Mouse (Mus musculus) frontal cortex, postnatal 36 days (tissue): Measurements from ENCODE around the gene Atp2b2.
A peak's percentile ranks its signal among the peaks of the same experiment; 100 is the strongest.

Experiments
- DNase-seq, 2 experiments: peaks; one replicate each; pipeline ENCODE4 v3.0.0; 2022; ENCODE audit warnings: low spot score in 2 of 2

The Atp2b2 gene

DNA sequence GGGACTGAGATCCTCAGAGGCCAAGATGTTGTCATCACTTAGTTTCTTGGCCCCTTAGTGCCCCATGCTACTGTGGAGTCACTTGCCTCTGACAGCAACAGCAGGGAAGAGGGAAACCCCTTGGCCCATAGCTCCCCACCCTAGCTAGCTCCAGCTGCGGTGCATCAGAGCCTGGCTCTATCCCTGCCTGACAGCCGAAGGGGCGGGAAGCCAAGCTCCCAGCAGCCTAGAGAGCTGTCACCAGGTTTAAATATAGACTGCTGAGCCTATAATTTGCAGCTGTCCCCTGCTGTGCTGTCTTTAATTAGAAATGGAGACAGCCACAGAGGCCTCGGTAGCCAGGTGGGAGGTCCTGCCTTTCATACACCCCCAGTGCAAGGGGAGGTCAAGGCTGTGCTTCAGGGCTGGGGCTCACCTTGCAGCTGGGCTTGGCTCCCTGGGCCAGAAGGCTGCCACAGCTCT is 247.1 kb downstream of the Atp2b2 start:
- peak; percentile 51 to 73 for DNase-seq

DNA sequence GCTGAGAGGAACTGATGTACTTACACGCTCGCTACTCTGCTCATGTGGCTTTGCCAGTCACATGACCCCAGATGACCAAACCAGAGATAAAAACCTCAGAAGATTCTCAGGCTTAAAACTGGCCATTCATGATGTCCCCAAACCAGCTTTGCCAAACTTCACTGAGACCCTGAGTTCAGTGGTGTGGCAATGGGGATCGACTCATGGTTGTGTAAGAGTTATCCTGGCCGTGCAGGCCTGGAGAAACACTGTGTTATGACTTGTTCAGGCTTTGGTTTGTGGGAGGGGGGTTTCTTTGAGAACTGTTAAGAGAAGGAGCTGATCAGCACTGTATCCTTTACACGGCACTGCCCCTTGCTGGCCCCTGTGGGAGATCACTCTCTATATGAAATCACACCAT is 250.0 kb downstream of the Atp2b2 start:
- no peak for DNase-seq

DNA sequence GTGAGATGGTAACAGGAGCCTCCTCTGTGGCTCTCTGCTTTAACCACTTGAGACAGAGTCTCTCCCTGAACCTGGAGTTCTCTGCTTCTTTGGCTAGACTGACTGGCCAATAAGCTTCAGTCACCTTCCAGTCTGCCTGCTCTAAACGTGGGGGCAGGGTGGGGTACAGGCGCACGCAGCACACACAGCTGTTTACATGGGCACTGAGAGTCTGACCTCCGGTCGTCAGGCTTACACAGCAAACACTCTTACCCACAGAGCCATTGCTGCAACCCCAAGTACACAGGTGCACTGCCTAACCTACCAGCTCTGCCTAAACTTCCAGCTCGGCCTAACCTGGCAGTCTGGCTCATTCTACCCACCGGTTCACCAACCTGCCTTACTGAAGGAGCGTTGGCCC is 251.4 kb downstream of the Atp2b2 start:
- no peak for DNase-seq

DNA sequence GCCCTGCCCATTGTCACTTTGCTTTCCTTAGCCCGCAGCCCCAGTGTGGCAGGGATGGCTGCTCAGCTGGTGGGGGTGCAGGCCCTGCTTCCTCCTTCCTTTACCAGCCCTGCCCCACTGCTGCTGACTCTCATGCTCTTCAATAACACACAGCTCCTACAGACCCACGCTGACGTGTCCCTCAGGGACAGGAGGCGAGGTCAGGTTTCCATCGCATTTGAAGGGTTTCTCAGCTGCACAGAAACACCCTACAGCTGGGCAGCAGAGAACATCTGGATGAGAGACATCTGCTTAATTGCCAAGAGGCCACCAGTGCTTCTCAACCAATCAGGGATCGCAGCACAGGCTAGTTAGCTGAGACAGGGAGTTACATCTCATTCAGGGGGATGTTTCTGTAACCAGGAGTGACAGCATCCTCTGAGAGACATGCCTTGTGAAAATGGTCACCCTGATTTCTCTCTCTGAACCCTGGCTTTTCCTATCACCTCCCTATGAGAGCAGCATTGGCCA is 254.9 kb downstream of the Atp2b2 start:
- no peak for DNase-seq

- no peak for DNase-seq
Measured at GRCm38 (mm10) chr6:113785658-113786057, 256.8 kb downstream of the Atp2b2 start.

DNA sequence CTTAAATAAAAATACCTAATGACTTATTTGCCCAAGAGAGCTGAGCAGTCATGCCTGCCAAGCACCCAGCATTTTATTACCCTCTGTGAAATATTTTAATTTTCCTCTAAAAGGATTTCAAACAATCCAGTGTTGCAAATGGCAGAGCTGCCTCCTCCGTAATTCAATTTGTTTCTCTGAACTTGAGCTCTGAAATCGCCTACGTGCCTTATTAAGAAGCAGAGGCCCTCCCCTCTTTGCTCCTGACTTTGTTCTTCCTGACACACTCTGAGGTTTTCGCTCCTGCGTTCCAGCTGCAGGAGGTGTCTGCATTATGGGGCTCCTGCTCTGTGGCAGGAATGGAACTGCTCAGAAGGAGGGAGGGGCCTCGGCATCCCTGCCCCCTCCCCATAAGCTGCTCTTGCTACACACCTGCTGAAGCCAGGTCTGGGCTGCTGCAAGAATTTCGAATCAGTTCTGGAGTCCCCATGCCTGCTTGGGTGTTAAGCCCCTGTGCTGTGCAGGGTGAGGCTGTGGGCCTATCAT is 264.1 kb downstream of the Atp2b2 start:
- DNase-seq, result no peak

DNA sequence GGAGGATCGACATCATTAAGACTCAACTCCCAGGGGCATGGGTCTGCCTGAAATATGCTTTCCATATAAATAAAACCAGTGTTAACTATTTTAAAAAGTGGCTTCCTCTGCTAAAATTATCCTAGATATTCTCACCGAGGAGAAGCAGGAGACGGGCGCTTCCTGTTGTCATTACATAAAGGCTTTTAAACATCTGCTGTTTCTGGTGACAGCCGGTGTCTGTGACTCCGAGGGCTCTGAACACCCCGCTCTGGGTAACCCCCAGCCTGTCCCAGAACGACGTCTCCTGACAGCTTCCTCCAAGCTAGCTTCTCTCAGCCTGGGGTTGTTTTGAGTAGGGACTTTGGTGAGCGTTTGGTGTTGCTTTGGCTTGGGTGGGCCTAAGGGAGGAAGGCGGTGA is 273.6 kb downstream of the Atp2b2 start:
- DNase-seq, result peak; percentile 30 to 68

GRCm38 (mm10) chr6:113761644-113762043 is 280.8 kb downstream of the Atp2b2 start:
- peak in 1 of 2 experiments; percentile 73 for DNase-seq

DNA sequence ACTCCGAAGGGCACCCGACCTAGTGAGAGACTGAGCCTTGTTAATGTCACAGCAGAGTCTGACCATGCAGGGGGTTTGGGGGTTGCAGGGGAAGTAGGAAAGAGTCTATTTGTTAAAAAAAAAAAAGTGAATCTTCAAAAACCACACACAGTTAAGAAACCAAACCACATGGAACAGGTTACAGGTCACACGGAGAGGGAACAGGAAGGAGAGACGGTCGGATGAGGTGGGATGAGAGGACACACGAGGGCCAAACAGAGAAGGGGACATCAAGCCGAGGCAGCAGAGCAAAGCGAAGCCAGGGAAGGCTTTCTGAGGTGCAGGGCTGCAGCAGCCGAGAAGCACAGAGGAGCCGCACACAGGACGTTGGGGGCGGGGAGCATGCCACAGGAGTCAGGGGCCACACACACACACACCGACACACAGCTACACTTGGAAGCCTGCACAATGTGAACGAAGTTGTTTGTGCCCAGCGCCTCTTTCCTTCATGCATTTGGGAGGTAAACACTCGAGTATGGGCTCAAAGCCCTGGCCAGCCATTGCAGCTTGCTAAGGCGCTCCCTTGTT is 293.2 kb downstream of the Atp2b2 start:
- DNase-seq, result no peak

- DNase-seq, result peak in 1 of 2 experiments; percentile 41
Measured at GRCm38 (mm10) chr6:113748351-113748750, 294.1 kb downstream of the Atp2b2 start.

DNA sequence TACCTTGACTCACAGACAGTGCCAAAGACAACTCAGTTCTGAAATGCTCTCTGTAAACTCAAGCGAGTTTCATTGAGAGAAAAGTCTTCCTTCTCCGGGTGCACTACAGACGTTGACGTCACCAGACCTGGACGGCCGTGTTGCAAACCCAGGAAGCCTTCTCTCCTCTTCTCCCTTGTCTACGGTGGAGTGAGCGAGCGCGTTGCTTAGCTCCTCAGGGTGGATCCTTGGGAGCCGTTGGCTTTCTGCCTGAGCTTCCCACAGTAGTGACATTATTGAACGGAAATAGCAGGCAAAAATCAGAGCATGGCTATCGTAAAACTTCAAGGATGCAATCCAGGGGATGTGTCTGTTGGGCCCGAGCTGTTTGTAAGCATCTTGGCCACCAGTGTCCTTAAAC is 295.1 kb downstream of the Atp2b2 start:
- DNase-seq, result peak in 1 of 2 experiments; percentile 58

DNA sequence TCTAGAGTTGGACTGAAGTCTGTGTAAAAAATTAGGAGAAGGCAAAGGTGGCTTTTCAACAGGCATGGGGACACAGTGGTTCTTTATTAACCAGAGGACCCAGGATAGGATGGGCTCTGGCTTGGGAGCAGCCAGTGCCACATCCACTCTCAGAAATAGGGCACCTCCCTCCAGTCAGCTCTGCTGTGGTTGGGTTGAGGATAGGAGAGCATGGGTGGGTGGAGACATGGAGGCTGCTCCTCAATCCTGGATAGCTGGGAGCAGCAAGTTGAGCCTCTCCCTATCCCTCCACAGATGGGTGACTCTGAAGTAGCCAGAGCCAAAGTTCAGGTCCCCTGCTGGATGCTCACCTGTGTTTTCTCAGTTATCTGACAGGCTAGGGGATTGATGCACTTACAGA is 297.3 kb downstream of the Atp2b2 start:
- no peak for DNase-seq

- no peak for DNase-seq
Measured at GRCm38 (mm10) chr6:113743111-113743510, 299.3 kb downstream of the Atp2b2 start.

- DNase-seq, result peak in 1 of 2 experiments; percentile 47
Measured at GRCm38 (mm10) chr6:113742321-113742720, 300.1 kb downstream of the Atp2b2 start.

DNA sequence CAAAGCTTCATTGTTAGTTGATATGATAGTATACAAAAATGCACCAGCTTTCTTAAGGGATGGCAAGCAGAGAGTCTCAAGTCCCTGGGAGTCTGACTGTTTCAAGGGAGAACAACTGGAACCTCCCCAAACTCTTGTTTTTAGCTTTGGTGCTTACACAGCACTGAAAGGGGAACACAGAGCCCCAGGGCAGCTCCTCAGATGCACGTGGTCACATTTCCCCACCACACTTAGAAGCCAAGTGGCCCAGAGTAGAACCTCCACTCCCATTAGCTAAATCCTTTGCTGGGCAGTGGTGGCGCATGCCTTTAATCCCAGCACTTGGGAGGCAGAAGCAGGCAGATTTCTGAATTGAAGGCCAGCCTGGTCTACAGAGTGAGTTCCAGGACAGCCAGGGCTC is 301.0 kb downstream of the Atp2b2 start:
- no peak for DNase-seq

GRCm38 (mm10) chr6:113740236-113741217 is 301.9 kb downstream of the Atp2b2 start, which contains the start of gene Sec13:
Sec13 (minus strand) TSS chr6:113740743.
- peak; percentile 90 for DNase-seq

- no peak for DNase-seq
Measured at GRCm38 (mm10) chr6:113737318-113738046, 304.9 kb downstream of the Atp2b2 start.

DNA sequence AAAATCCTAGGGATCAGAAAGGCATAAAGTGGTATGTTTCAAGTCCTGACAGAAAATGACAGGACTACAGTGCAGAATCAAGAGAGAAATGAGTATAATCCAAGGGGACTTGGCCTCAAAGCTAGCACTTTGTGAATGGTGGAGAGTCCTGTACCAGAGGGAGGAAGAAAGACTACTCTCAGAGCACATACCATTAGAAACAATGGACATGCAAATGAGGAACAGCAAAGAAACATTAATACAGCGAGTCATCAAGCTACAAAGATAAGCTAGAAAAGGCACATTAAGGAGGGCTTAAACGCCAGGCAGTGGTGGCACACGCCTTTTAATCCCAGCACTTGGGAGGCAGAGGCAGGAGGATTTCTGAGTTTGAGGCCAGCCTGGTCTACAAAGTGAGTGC is 311.1 kb downstream of the Atp2b2 start:
- DNase-seq, result no peak

GRCm38 (mm10) chr6:113728181-113728580 is 314.2 kb downstream of the Atp2b2 start:
- no peak for DNase-seq

- no peak for DNase-seq
Measured at GRCm38 (mm10) chr6:113721061-113721460, 321.4 kb downstream of the Atp2b2 start.

- no peak for DNase-seq
Measured at GRCm38 (mm10) chr6:113719878-113720277, 322.5 kb downstream of the Atp2b2 start, which contains the start of gene Ghrl. Ghrl (minus strand) TSS chr6:113719880.

DNA sequence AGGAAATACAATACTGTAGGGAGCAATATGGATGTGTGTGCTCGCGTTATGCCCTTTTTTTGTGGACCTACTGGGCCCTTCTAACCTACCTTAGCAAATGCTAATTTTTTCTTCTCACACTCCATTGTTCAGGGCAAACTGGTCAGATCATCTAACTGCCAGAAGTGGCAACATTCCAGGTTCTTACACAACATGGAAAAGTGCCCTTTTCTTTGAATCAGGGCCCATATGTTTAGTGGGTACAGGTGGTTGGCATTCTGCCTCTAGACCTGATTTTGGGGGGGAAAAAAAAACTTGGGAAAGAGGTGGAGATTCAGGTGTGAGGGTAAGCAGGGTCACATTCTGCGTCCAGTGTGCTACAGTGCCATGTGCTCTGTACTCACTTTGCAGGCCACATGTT is 324.9 kb downstream of the Atp2b2 start:
- DNase-seq, result no peak
